Mouse (Mus musculus) liver, adult 2 months (tissue): Measurements from ENCODE around the gene Gabrr1.

Experiments used
- CTCF ChIP-seq: fragments of 200-500 bp; IDR thresholded peaks from 2 replicates; pipeline ENCODE4 v1.5.1; 2011; ENCODE audit warnings: low read depth, low read length, control low read depth
- POLR2A ChIP-seq: fragments of 200-500 bp; IDR thresholded peaks from 2 replicates; pipeline ENCODE4 v1.6.1; 2011; ENCODE audit warnings: low read length, control low read depth; ENCODE audit not compliant: insufficient read depth; ENCODE audit errors: extremely low read depth

DNA sequence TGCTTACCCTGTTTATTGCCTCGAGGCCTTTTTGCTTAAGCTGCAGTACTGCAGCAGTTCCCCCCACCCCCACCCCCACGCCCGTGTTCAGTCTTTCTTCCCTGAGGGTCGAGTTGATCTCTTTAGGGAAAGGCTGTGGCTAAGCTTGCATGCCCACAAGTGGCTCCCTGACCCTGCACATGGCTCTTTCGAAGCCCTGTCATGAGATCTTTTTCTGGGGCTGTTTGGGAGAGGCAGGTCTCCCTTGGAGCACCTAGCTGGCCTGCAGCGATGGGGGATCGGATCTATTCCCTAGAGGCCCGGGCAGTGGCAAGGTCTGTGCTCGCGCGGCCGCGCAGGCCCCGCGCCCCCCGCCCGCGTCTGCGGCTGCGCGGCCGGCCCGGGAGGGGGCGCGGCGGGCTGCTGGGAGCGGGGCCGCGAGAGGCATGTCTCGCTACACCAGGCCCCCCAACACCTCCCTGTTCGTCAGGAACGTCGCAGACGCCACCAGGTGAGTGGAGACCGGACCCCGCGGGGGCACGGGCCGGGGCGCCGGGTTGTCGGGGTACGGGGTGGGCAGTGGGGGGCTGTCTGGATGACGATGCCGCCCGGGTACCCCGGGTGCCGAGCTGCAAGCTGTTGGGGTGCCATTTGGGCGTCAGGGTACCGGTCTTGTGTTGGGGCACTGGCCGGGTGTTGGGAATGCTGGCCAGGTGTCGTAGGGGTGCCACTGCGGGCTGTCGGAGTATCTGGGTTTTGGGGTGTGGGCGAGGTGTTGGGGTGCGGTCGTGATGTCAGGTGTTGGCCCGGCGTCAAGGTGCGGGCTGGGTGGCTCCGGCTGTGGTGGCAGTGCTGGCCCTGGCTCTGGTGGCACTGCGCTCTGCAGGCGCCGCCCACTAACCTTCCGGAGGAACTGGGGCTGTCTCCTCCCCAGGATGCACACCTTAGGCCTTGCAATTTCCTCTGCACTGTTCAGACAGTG is 76.8 kb downstream of the Gabrr1 start, which contains the start of gene Srsf12:
- TF ChIP-seq CTCF (no peak), POLR2A (no peak)
